Mouse (Mus musculus): ENCODE measurements around the gene Ccdc146.
"Not testable (repeated sequence)": the region's sequence is repeated elsewhere in the genome, so short reads cannot be mapped to it uniquely, and the experiment has no call there.

Gene Ccdc146

GRCm38 (mm10) chr5:21331656-21332055, 92.8 kb downstream of the Ccdc146 start:
- DNase-seq (ENCODE audit: low spot score in 2 of 2), result no peak

DNA sequence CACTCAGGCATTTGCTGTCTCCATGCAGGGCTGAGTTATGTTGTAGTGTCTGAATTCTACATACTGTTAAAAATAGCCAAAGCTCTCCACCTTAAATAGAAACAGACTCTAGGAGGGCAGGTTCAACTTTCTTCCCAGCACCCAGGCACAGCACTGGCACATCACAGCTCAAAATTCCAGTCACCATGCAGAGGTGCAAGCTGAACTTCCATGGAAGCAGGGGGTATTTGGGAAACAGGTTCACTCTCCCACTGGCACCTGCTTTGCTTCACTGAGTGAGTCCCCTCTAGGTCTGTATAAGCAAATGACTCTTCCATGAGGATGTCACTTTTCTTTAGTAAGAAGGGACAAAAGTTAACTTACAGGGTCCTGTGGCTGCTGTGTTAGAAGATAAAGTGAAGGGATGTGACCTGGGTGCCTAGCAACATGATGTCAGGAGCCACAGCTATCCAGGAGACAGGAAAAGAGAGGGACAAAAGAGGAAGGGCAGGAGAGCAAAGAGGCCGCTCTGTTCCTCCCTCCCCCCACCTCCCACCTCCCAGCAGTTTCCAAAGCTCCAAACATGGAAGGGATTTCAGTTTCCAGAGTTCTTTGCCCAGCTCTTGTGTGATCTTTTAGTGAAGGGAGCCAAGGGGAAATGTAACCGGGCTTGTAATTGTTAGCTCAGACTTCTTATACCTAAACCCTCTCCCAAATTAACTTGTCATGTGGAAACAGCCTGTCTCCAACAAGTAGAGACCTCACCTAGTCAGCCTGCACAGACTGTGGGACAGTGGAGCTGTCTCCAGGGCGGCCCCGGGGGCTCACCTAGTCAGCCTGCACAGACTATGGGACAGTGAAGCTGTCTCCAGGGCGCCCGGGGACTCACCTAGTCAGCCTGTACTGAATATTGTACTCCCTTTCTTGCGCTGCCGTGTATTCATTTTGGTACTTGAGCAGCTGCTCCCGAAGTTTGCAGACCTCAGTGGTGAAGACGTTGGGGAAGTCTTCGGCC, 94.5 kb downstream of the Ccdc146 start:
- peak in 1 of 2 experiments; percentile 30 for DNase-seq (ENCODE audit: low spot score in 2 of 2)

GRCm38 (mm10) chr5:21328560-21328959, 95.9 kb downstream of the Ccdc146 start:
- DNase-seq (ENCODE audit: low spot score in 2 of 2), result no peak

DNA sequence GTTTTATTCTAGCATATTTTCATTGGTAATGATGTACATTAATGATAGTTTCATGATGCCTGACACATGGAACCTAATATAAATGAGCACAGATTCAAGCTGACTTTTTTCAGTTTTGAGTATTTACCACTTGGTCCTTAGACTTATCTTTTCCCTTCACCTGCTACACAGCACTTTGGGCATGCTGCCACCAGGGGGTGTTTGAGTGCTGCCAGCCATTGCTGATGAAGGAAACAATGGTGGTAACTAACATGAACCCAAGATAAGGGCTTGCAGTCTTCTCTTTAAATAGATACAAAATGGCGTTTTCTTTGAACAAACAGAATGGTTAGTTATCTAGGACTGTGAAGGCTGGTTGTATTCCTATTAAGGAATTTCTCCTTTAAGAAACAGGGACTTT, 98.0 kb downstream of the Ccdc146 start:
- DNase-seq (ENCODE audit: low spot score in 2 of 2), result peak in 1 of 2 experiments; percentile 43

GRCm38 (mm10) chr5:21320138-21320537, 104.3 kb downstream of the Ccdc146 start:
- DNase-seq (ENCODE audit: low spot score in 2 of 2), result no peak

GRCm38 (mm10) chr5:21314696-21315095, 109.8 kb downstream of the Ccdc146 start:
- DNase-seq (ENCODE audit: low spot score in 2 of 2), result no peak

- DNase-seq (ENCODE audit: low spot score in 2 of 2), result no peak
These were observed 117.3 kb downstream of the Ccdc146 start for GRCm38 (mm10) chr5:21307165-21307564.

GRCm38 (mm10) chr5:21301011-21301410, 123.5 kb downstream of the Ccdc146 start:
- no peak for DNase-seq (ENCODE audit: low spot score in 2 of 2)

- no peak for DNase-seq (ENCODE audit: low spot score in 2 of 2)
These were observed 124.4 kb downstream of the Ccdc146 start for GRCm38 (mm10) chr5:21300058-21300457.

GRCm38 (mm10) chr5:21299076-21299755, 125.3 kb downstream of the Ccdc146 start:
- no peak for DNase-seq (ENCODE audit: low spot score in 2 of 2)

DNA sequence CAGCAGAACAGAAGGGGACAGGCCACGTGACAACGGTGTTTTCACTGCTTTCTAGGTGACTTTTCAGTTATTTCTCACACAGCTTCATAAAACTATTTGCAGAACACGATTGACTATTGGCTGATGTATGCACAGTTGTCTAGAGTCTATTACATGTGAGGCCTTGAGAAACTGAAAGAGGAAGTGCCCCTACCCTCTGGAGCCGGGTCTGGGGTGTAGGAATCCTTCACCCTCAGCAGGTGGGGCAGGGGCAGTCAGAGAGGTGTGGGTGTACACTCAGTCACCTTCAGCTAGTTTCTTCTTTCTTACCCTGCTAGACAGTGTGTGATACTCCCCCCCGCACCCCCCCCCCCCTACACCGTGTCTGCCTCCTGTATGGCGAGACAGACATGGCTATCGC, 128.8 kb downstream of the Ccdc146 start:
- DNase-seq (ENCODE audit: low spot score in 2 of 2), result no peak

GRCm38 (mm10) chr5:21290594-21290993, 133.9 kb downstream of the Ccdc146 start:
- DNase-seq (ENCODE audit: low spot score in 2 of 2), result no peak

GRCm38 (mm10) chr5:21288658-21289435, 135.6 kb downstream of the Ccdc146 start:
- DNase-seq (ENCODE audit: low spot score in 2 of 2), result no peak

GRCm38 (mm10) chr5:21283356-21284062, 141.0 kb downstream of the Ccdc146 start:
- no peak for DNase-seq (ENCODE audit: low spot score in 2 of 2)

- not testable (repeated sequence) for DNase-seq (ENCODE audit: low spot score in 2 of 2)
These were observed 146.8 kb downstream of the Ccdc146 start for GRCm38 (mm10) chr5:21277685-21278084.

- DNase-seq (ENCODE audit: low spot score in 2 of 2), result no peak
These were observed 152.8 kb downstream of the Ccdc146 start for GRCm38 (mm10) chr5:21271386-21272354.

GRCm38 (mm10) chr5:21270756-21271155, 153.7 kb downstream of the Ccdc146 start:
- DNase-seq (ENCODE audit: low spot score in 2 of 2), result no peak

DNA sequence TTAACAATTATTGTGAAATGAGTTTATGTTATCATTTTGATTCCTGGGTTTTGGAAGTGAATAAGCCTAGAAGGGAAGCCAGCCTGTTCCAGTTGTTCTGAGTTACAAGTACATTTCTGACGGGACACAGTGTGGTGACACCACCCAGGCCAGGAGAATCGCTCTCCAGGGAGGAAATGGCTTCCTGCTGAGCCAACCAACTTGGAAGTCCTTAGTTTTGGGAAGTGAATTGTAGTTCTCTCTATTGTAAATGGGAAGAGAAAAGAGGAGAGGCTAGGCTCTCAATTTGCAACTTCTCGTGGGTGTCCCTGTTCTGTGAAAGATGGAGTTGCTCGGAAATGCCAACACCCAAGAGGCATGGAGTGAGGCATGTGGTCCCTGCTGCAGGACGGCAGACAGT, 155.0 kb downstream of the Ccdc146 start:
- no peak for DNase-seq (ENCODE audit: low spot score in 2 of 2)

- DNase-seq (ENCODE audit: low spot score in 2 of 2), result no peak
These were observed 157.4 kb downstream of the Ccdc146 start for GRCm38 (mm10) chr5:21267090-21267489.

DNA sequence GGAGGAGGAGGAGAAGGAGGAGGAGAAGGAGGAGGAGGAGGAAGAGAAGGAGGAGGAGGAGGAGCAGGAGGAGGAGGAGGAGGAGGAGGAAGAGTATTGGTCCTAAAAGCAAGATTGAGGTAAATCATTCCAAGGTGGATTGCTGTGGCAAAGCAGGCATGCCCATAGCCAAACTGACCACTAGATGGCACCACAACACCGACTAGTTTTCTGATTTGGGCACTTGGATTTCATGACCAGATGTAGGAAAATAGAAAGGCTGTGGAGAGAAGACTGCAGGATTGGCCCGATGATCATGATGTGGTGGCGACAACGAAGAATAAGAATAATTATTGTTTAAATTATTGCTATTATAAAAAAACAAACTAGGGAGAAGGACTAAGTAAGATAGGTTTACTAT, 159.4 kb downstream of the Ccdc146 start:
- peak; percentile 84 to 91 for DNase-seq (ENCODE audit: low spot score in 2 of 2)
